Comparison of ENCODE assay signal across 10 mouse cellular contexts in the genomic region with DNA sequence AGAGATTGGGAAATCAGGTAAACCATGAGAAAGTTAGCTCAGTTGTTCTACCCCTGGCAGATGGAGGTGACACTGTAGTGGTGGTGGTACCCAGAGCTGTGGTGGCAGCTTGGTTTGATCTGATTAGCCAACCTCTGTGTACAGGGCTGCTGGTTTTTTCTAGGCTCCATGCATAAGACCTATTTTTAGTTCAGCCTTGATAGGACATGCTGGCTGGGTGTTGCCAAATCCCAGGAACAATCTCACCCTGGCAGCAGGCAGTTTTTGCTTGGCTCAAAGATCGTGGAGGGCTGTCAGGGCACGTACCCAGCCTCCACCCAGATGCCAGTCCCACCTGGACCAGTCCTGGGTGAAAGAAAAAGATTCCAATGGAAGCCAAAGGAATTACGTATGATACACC.
DNase-seq lines count a peak whose midpoint lies in the region; ATAC-seq lines count a peak whose summit lies in the region.
"Had no signal": no experiment of that assay in that cellular context is flagged by ENCODE, and none has a peak within 500 bp of the region (broad histone marks: within the 10 kb centered on the region; RNA-seq: fewer than 3 reads in every experiment).

No protein-coding gene starts in this region.

- H3K9ac ChIP-seq in embryonic facial prominence, embryonic 15.5 days, result no peak overlapping the region
- no peak overlapping the region for H3K9ac ChIP-seq in midbrain, embryonic 15.5 days

- H3K4me2 ChIP-seq in embryonic facial prominence, embryonic 15.5 days (replicated peaks), result no peak overlapping the region
- no peak overlapping the region for H3K4me2 ChIP-seq in midbrain, embryonic 15.5 days

- DNase-seq in embryonic facial prominence, embryonic 10.5 days (ENCODE audit: low spot score), result no peak
- peak; percentile 25 to 66 for DNase-seq in layer of hippocampus, adult 18-20 months (ENCODE audit: low spot score in 2 of 2)
- no peak for DNase-seq in layer of hippocampus, adult 9-10 months (ENCODE audit: low spot score)
- DNase-seq in adrenal gland, postnatal 25 days, result peak; percentile 17
- DNase-seq in layer of hippocampus, adult 9-11 months, result peak; percentile 73
- DNase-seq in neural tube, embryonic 10.5 days (ENCODE audit: extremely low spot score, low spot score), result no peak
- DNase-seq: B cell, adult 2 months had no signal

- no peaks in the 10 kb centered on the region for H3K9me3 ChIP-seq in embryonic facial prominence, embryonic 15.5 days (replicated peaks)
- H3K9me3 ChIP-seq in embryonic facial prominence, embryonic 10.5 days, result no peaks in the 10 kb centered on the region
- no peaks in the 10 kb centered on the region for H3K9me3 ChIP-seq in midbrain, embryonic 15.5 days

- WGBS in embryonic facial prominence, embryonic 15.5 days, result 71% methylated on average over 3 of the region's 3 CpGs
- 93% methylated on average over 3 of the region's 3 CpGs for WGBS in embryonic facial prominence, embryonic 10.5 days
- 88% methylated on average over 3 of the region's 3 CpGs for WGBS in midbrain, embryonic 15.5 days

- no peaks in the 10 kb centered on the region for H3K27me3 ChIP-seq in embryonic facial prominence, embryonic 15.5 days
- no peaks in the 10 kb centered on the region for H3K27me3 ChIP-seq in embryonic facial prominence, embryonic 10.5 days (replicated peaks; ENCODE audit: low read depth, poor library complexity, severe bottlenecking)
- no peaks in the 10 kb centered on the region for H3K27me3 ChIP-seq in midbrain, embryonic 15.5 days (replicated peaks)

- H3K4me3 ChIP-seq in embryonic facial prominence, embryonic 15.5 days (replicated peaks), result no peak overlapping the region
- no peak overlapping the region for H3K4me3 ChIP-seq in embryonic facial prominence, embryonic 10.5 days
- H3K4me3 ChIP-seq in midbrain, embryonic 15.5 days, result no peak overlapping the region

- no peak for ATAC-seq in embryonic facial prominence, embryonic 15.5 days (ENCODE audit: insufficient number of reproducible peaks, low FRiP score, low TSS enrichment, low read depth)
- ATAC-seq in midbrain, embryonic 15.5 days (replicated peaks), result no peak

- H3K4me1 ChIP-seq in embryonic facial prominence, embryonic 15.5 days, result peaks cover 14% of the 10 kb centered on the region
- H3K4me1 ChIP-seq in embryonic facial prominence, embryonic 10.5 days, result peaks cover 21% of the 10 kb centered on the region
- H3K4me1 ChIP-seq in midbrain, embryonic 15.5 days, result no peaks in the 10 kb centered on the region; the same call in 1 of the 2 replicates

- no peaks in the 10 kb centered on the region for H3K36me3 ChIP-seq in embryonic facial prominence, embryonic 15.5 days
- no peaks in the 10 kb centered on the region for H3K36me3 ChIP-seq in embryonic facial prominence, embryonic 10.5 days (replicated peaks)
- H3K36me3 ChIP-seq in midbrain, embryonic 15.5 days (replicated peaks), result no peaks in the 10 kb centered on the region

- H3K27ac ChIP-seq in embryonic facial prominence, embryonic 15.5 days (replicated peaks), result peak overlapping the region; percentile 29; the same call in 1 of the 2 replicates
- no peak overlapping the region for H3K27ac ChIP-seq in embryonic facial prominence, embryonic 10.5 days (replicated peaks)
- H3K27ac ChIP-seq in midbrain, embryonic 15.5 days, result no peak overlapping the region
- H3K27ac ChIP-seq: kidney, postnatal 0 days had no signal

Comparison
In these comparisons a context has a peak if more than half of its experiments do, and no peak if none do; other contexts are left out.
1. DNase-seq: peak in layer of hippocampus, adult 18-20 months (2 of 2), adrenal gland, postnatal 25 days (single experiment) and layer of hippocampus, adult 9-11 months (single experiment); none in embryonic facial prominence, embryonic 10.5 days (single experiment), layer of hippocampus, adult 9-10 months (single experiment) and neural tube, embryonic 10.5 days (single experiment).